Comparison of ENCODE assay signal across 12 mouse cellular contexts in the genomic region with DNA sequence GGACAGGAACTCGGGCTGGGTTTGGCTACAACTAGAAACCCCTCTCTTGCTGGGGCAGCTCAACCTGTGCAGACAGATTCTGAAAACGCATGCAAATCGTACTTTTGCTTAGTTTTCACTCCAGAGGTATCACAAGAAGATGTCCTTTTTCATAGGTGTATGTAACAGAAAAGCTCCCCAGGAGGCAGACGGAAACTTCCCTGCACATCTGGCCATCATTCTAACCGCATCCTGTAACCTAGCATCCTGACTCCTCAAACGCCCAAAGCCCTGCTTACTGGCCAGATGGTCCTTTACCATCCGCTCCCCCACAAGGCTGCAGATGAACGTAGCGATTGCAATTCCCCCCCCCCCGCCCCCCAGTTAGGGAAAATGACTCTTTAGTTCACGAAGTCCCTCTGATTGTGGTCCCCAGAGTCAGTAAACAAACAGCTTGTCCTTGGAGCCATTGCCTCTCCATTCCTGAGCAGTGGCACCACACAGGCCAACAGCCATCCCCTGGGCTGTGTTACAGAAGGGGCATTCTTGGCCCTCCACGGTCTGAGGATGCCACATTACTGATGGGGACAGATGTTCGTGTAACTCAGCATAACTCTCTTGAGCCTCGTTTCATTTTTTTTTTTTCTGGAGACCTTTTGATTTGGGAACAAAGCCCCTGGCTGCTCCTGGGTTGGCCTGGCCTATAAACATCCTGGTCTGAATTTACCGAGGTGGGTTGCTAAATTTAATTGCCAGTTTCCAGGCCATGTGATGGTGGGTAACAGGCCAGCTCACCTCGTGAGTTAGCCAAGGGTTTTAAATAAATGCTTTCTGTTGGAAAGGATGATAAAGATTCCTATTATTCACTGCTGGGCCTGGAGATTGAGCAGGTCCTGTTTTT.
DNase-seq lines count a peak whose midpoint lies in the region; ATAC-seq and TF ChIP-seq lines count a peak whose summit lies in the region.
"Had no signal": no experiment of that assay in that cellular context is flagged by ENCODE, and none has a peak within 500 bp of the region (broad histone marks: within the 10 kb centered on the region; RNA-seq: fewer than 3 reads in every experiment).

No protein-coding gene starts in this region.

- no peaks in the 10 kb centered on the region for H3K27me3 ChIP-seq in lung, embryonic 14.5 days (ENCODE audit: insufficient read depth, low read length)
- H3K27me3 ChIP-seq in heart, embryonic 13.5 days (replicated peaks) = no peaks in the 10 kb centered on the region
- no peaks in the 10 kb centered on the region for H3K27me3 ChIP-seq in limb, embryonic 14.5 days (ENCODE audit: control insufficient read depth, insufficient read depth, low read length)

- 61% methylated on average over 16 of the region's 16 CpGs for WGBS in lung, embryonic 14.5 days
- 59% methylated on average over 16 of the region's 16 CpGs for WGBS in heart, embryonic 13.5 days
- WGBS in limb, embryonic 14.5 days = 29% methylated on average over 16 of the region's 16 CpGs

- no peak overlapping the region for H3K9ac ChIP-seq in lung, embryonic 14.5 days
- H3K9ac ChIP-seq in heart, embryonic 13.5 days = peak overlapping the region; percentile 5; the same call in 1 of the 2 replicates
- H3K9ac ChIP-seq in limb, embryonic 14.5 days (ENCODE audit: low read depth, low read length, severe bottlenecking) = no peak overlapping the region

- no peak overlapping the region for H3K4me3 ChIP-seq in lung, embryonic 14.5 days (ENCODE audit: low read depth, low read length)
- H3K4me3 ChIP-seq in heart, embryonic 13.5 days = no peak overlapping the region
- H3K4me3 ChIP-seq in limb, embryonic 14.5 days (replicated peaks; ENCODE audit: low read length) = no peak overlapping the region

- ATAC-seq in lung, embryonic 14.5 days (ENCODE audit: insufficient read depth) = no peak
- no peak for ATAC-seq in heart, embryonic 13.5 days (ENCODE audit: extremely low read depth, insufficient number of reproducible peaks, low FRiP score, low TSS enrichment)
- peak; percentile 87 for ATAC-seq in limb, embryonic 14.5 days (ENCODE audit: low FRiP score, low read depth)
- ATAC-seq: activated CD4-positive, CD25-positive, alpha-beta regulatory T cell, adult 4 months; inflammation-experienced regulatory T-cells, adult 6 months had no signal

- H3K36me3 ChIP-seq in lung, embryonic 14.5 days (ENCODE audit: insufficient read depth) = no peaks in the 10 kb centered on the region
- no peaks in the 10 kb centered on the region for H3K36me3 ChIP-seq in heart, embryonic 13.5 days
- no peaks in the 10 kb centered on the region for H3K36me3 ChIP-seq in limb, embryonic 14.5 days (ENCODE audit: control insufficient read depth, insufficient read depth, low read length)
- H3K36me3 ChIP-seq: G1E had no signal

- TF ChIP-seq POLR2A in limb, embryonic 14.5 days (IDR thresholded peaks at IDR 0.05; ENCODE audit: borderline replicate concordance, extremely low read depth, insufficient read depth, insufficient read length) = no peak

- H3K4me1 ChIP-seq in lung, embryonic 14.5 days (ENCODE audit: insufficient read depth) = no peaks in the 10 kb centered on the region
- H3K4me1 ChIP-seq in heart, embryonic 13.5 days = peaks cover 26% of the 10 kb centered on the region
- peaks cover 10% of the 10 kb centered on the region; the same call in 1 of the 2 replicates for H3K4me1 ChIP-seq in limb, embryonic 14.5 days (ENCODE audit: control insufficient read depth, insufficient read depth, low read length)

- H3K4me2 ChIP-seq in lung, embryonic 14.5 days = no peak overlapping the region
- no peak overlapping the region for H3K4me2 ChIP-seq in heart, embryonic 13.5 days
- no peak overlapping the region for H3K4me2 ChIP-seq in limb, embryonic 14.5 days (replicated peaks; ENCODE audit: low read depth, low read length, severe bottlenecking)

- no peak for TF ChIP-seq CTCF in lung, embryonic 14.5 days (IDR thresholded peaks at IDR 0.05; ENCODE audit: low read depth)

- DNase-seq in lung, embryonic 14.5 days = no peak
- no peak for DNase-seq in lung, adult 18-20 months
- peak; percentile 56 for DNase-seq in limb, embryonic 14.5 days (ENCODE audit: low spot score)
- peak; percentile 51 for DNase-seq in thymus, postnatal 4 days
- DNase-seq in urinary bladder, adult 18-20 months (ENCODE audit: low spot score in 2 of 2) = no peak
- DNase-seq in spleen, adult 12 weeks (ENCODE audit: low spot score) = no peak
- DNase-seq: cerebellum, postnatal 25 days; kidney, postnatal 36 days had no signal

- H3K27ac ChIP-seq in lung, embryonic 14.5 days (ENCODE audit: low read depth) = peak overlapping the region; percentile 10; the same call in 1 of the 2 replicates
- peak overlapping the region; percentile 78 for H3K27ac ChIP-seq in heart, embryonic 13.5 days (replicated peaks)
- peak overlapping the region; percentile 29; the same call in 1 of the 2 replicates for H3K27ac ChIP-seq in limb, embryonic 14.5 days (replicated peaks; ENCODE audit: low read depth, low read length)

- peaks cover 5% of the 10 kb centered on the region; the same call in 1 of the 2 replicates for H3K9me3 ChIP-seq in lung, embryonic 14.5 days (ENCODE audit: low read depth, low read length)
- peaks cover 8% of the 10 kb centered on the region; the same call in 1 of the 2 replicates for H3K9me3 ChIP-seq in heart, embryonic 13.5 days
- H3K9me3 ChIP-seq in limb, embryonic 14.5 days (ENCODE audit: control insufficient read depth, low read length) = 0 out of 2 replicates have a peak, but pooled peaks cover 4% of the 10 kb centered on the region
- H3K9me3 ChIP-seq: G1E had no signal

Comparison
In these comparisons a context has a peak if more than half of its experiments do, and no peak if none do; other contexts are left out.
1. DNase-seq: peak in limb, embryonic 14.5 days (single experiment) and thymus, postnatal 4 days (single experiment); none in lung, embryonic 14.5 days (single experiment), lung, adult 18-20 months (0 of 2), urinary bladder, adult 18-20 months (0 of 2) and spleen, adult 12 weeks (single experiment).
2. H3K27ac ChIP-seq: peak in every context shown above with its lines; median percentile 78 in heart, embryonic 13.5 days; 29 in limb, embryonic 14.5 days; 10 in lung, embryonic 14.5 days.